Mouse (Mus musculus) G1E (cell line): ENCODE measurements at regions not wholly inside any gene's neighbourhood (a gene's known extent, or its start where the extent isn't known, plus 50 kb on each side); places are given as distances from the start of the nearest gene placed in this dataset.

Experiments used
- ATAC-seq: 2 replicates; pipeline ENCODE4 v1.8.0; 2016; ENCODE audit warnings: mild to moderate bottlenecking; ENCODE audit not compliant: insufficient number of reproducible peaks, poor library complexity, low FRiP score, severe bottlenecking; ENCODE audit errors: extremely low read depth
- DNase-seq: peaks from one replicate; pipeline ENCODE4 v3.0.0; 2012; ENCODE audit warnings: low spot score
- H3K27me3 ChIP-seq: 2 replicates; pipeline ENCODE4 v1.6.1; 2012; ENCODE audit warnings: mild to moderate bottlenecking, low read length, inconsistent platforms; ENCODE audit not compliant: insufficient read depth
- H3K36me3 ChIP-seq: replicated peaks from 2 replicates; pipeline ENCODE3; 2012; ENCODE audit warnings: mild to moderate bottlenecking, inconsistent platforms
- H3K4me1 ChIP-seq: 2 replicates; pipeline ENCODE4 v1.6.1; 2012; ENCODE audit warnings: low read depth, low read length, inconsistent platforms, mixed read lengths; ENCODE audit not compliant: insufficient read depth
- H3K4me3 ChIP-seq: 2 replicates; pipeline ENCODE4 v1.5.1; 2012; ENCODE audit warnings: low read depth, mild to moderate bottlenecking, inconsistent platforms, low read length, moderate library complexity, mixed read lengths
- H3K9me3 ChIP-seq: replicated peaks from 2 replicates; pipeline ENCODE4 v1.6.1; 2012; ENCODE audit warnings: inconsistent platforms
- CTCF ChIP-seq: IDR thresholded peaks from 2 replicates; pipeline ENCODE4 v1.5.1; 2012; ENCODE audit warnings: low read depth, low read length, inconsistent platforms, mixed read lengths
- GATA1 ChIP-seq: IDR thresholded peaks from 2 replicates; pipeline ENCODE4 v1.6.1; 2012; ENCODE audit warnings: borderline replicate concordance, low read length, inconsistent platforms, mixed read lengths
- GATA2 ChIP-seq: IDR thresholded peaks from 2 replicates; pipeline ENCODE4 v1.6.1; 2012; ENCODE audit warnings: low read depth, low read length, inconsistent platforms, borderline replicate concordance
- POLR2AphosphoS5 ChIP-seq: IDR thresholded peaks from 2 replicates; pipeline ENCODE4 v1.6.1; 2012; ENCODE audit warnings: low read depth, low read length, inconsistent platforms; ENCODE audit not compliant: insufficient replicate concordance
- TAL1 ChIP-seq: conservative IDR thresholded peaks from 2 replicates; pipeline ENCODE4 v1.6.1; 2012; ENCODE audit warnings: low read depth, low read length, inconsistent platforms, mixed read lengths

GRCm38 (mm10) chr1:164586066-164586989 is 128.2 kb upstream of the Atp1b1 start:
- H3K4me3 ChIP-seq, result no peak overlapping the region
- no peak for ATAC-seq
- TF ChIP-seq POLR2AphosphoS5, result no peak
- TF ChIP-seq TAL1, result no peak
- TF ChIP-seq GATA2, result no peak
- TF ChIP-seq GATA1, result no peak
- no peak for TF ChIP-seq CTCF
- DNase-seq, result no peak
- H3K36me3 ChIP-seq, result no peaks in the 10 kb centered on the region
- H3K27me3 ChIP-seq, result no peaks in the 10 kb centered on the region
- no peaks in the 10 kb centered on the region for H3K4me1 ChIP-seq
- peaks cover 11% of the 10 kb centered on the region for H3K9me3 ChIP-seq

- TF ChIP-seq POLR2AphosphoS5 (no peak), GATA2 (no peak), GATA1 (no peak), TAL1 (no peak), CTCF (no peak)
Observed at GRCm38 (mm10) chr1:164576856-164577489, 118.8 kb upstream of the Atp1b1 start.

GRCm38 (mm10) chr1:164573639-164574038 is 115.5 kb upstream of the Atp1b1 start:
- Histone ChIP-seq H3K4me3 (no peak overlapping the region), H3K27me3 (no peaks in the 10 kb centered on the region), H3K36me3 (no peaks in the 10 kb centered on the region), H3K9me3 (0 out of 2 replicates have a peak, but pooled peaks cover 2% of the 10 kb centered on the region), H3K4me1 (no peaks in the 10 kb centered on the region)
- ATAC-seq (no peak), DNase-seq (no peak)
- TF ChIP-seq TAL1 (no peak), GATA1 (no peak), POLR2AphosphoS5 (no peak), CTCF (no peak), GATA2 (no peak)

More at GRCm38 (mm10) chr1:164576856-164577489, 118.8 kb upstream of the Atp1b1 start:
- no peak for ATAC-seq
- DNase-seq, result no peak
- no peaks in the 10 kb centered on the region for H3K4me1 ChIP-seq
- H3K36me3 ChIP-seq, result no peaks in the 10 kb centered on the region
- 0 out of 2 replicates have a peak, but pooled peaks cover 2% of the 10 kb centered on the region for H3K9me3 ChIP-seq
- H3K27me3 ChIP-seq, result no peaks in the 10 kb centered on the region
- H3K4me3 ChIP-seq, result no peak overlapping the region

GRCm38 (mm10) chr1:164572183-164572582 is 114.0 kb upstream of the Atp1b1 start:
- ATAC-seq, result no peak
- no peaks in the 10 kb centered on the region for H3K4me1 ChIP-seq

GRCm38 (mm10) chr1:164571496-164572078 is 113.4 kb upstream of the Atp1b1 start:
- no peak for DNase-seq
- ATAC-seq, result no peak
- TF ChIP-seq CTCF (no peak), TAL1 (no peak), POLR2AphosphoS5 (no peak), GATA2 (no peak), GATA1 (no peak)
- H3K4me1 ChIP-seq, result no peaks in the 10 kb centered on the region
- 0 out of 2 replicates have a peak, but pooled peaks cover 2% of the 10 kb centered on the region for H3K9me3 ChIP-seq
- H3K36me3 ChIP-seq, result no peaks in the 10 kb centered on the region
- H3K4me3 ChIP-seq, result no peak overlapping the region
- no peaks in the 10 kb centered on the region for H3K27me3 ChIP-seq

More at GRCm38 (mm10) chr1:164572183-164572582, 114.0 kb upstream of the Atp1b1 start:
- Histone ChIP-seq H3K4me3 (no peak overlapping the region), H3K36me3 (no peaks in the 10 kb centered on the region), H3K9me3 (0 out of 2 replicates have a peak, but pooled peaks cover 2% of the 10 kb centered on the region), H3K27me3 (no peaks in the 10 kb centered on the region)
- no peak for TF ChIP-seq POLR2AphosphoS5
- no peak for TF ChIP-seq CTCF
- TF ChIP-seq TAL1, result no peak
- TF ChIP-seq GATA2, result no peak
- no peak for TF ChIP-seq GATA1
- DNase-seq, result no peak

- Histone ChIP-seq H3K4me1 (no peaks in the 10 kb centered on the region), H3K36me3 (no peaks in the 10 kb centered on the region), H3K27me3 (no peaks in the 10 kb centered on the region), H3K4me3 (no peak overlapping the region), H3K9me3 (no peaks in the 10 kb centered on the region)
- ATAC-seq, result no peak
- TF ChIP-seq GATA1, result no peak
- no peak for TF ChIP-seq CTCF
- no peak for TF ChIP-seq TAL1
- no peak for TF ChIP-seq GATA2
- no peak for TF ChIP-seq POLR2AphosphoS5
- DNase-seq, result no peak
Observed at GRCm38 (mm10) chr1:164564847-164565246, 106.7 kb upstream of the Atp1b1 start.
